Mouse (Mus musculus) liver, embryonic 11.5 days (tissue): Measurements from ENCODE around the gene Rpl34. TPM values are rescaled to one million over a fixed set of nuclear protein-coding genes. Genes with fewer than 3 reads are reported as not detected.

Experiments
- ATAC-seq: fragments of 200-750 bp; cut with Nextera tagmentation; replicated peaks from 2 replicates; pipeline ENCODE4 v1.8.0; 2017; ENCODE audit warnings: moderate number of reproducible peaks, mild to moderate bottlenecking, moderate TSS enrichment, moderate library complexity; ENCODE audit not compliant: low FRiP score
- DNase-seq: peaks from one replicate; pipeline ENCODE4 v3.0.0-alpha.2; 2017; ENCODE audit warnings: low spot score
- H3K27ac ChIP-seq: fragments of 300-500 bp; sonication (generic); 2 replicates; pipeline ENCODE4 v1.5.1; 2014; ENCODE audit warnings: mild to moderate bottlenecking, low read depth, low read length, control low read depth
- H3K27me3 ChIP-seq: fragments of 300-500 bp; sonication (generic); replicated peaks from 2 replicates; pipeline ENCODE4 v1.6.1; 2014; ENCODE audit warnings: low read length, mixed read lengths; ENCODE audit not compliant: control insufficient read depth, insufficient read depth
- H3K36me3 ChIP-seq: fragments of 300-500 bp; sonication (generic); 2 replicates; pipeline ENCODE4 v1.6.1; 2014; ENCODE audit warnings: mild to moderate bottlenecking, low read length, moderate library complexity, mixed read lengths; ENCODE audit not compliant: control insufficient read depth, insufficient read depth
- H3K4me1 ChIP-seq: fragments of 300-500 bp; sonication (generic); replicated peaks from 2 replicates; pipeline ENCODE4 v1.6.1; 2014; ENCODE audit warnings: low read length, mixed read lengths; ENCODE audit not compliant: control insufficient read depth, insufficient read depth
- H3K4me2 ChIP-seq: fragments of 300-500 bp; sonication (generic); 2 replicates; pipeline ENCODE4 v1.6.1; 2014; ENCODE audit warnings: mild to moderate bottlenecking, control low read depth, moderate library complexity
- H3K4me3 ChIP-seq: fragments of 300-500 bp; sonication (generic); 2 replicates; pipeline ENCODE4 v1.5.1; 2014; ENCODE audit warnings: low read depth, low read length, control low read depth
- H3K9ac ChIP-seq: fragments of 300-500 bp; sonication (generic); 2 replicates; pipeline ENCODE4 v1.6.1; 2014; ENCODE audit warnings: low read depth, low read length, control low read depth
- H3K9me3 ChIP-seq: fragments of 300-500 bp; sonication (generic); 2 replicates; pipeline ENCODE4 v1.6.1; 2016; ENCODE audit warnings: low read length, inconsistent platforms, mixed read lengths; ENCODE audit not compliant: control insufficient read depth
- WGBS: fragments of 180-500 bp; shearing (Covaris S2); extraction: QIAGEN DNeasy Blood & Tissue Kit; methylation state at CpG from one replicate; pipeline ENCODE4 v1.1.7; 2014; 5-methylcytosine and 5-hydroxymethylcytosine counted together
- polyA plus RNA-seq: library from polyadenylated mRNA; unstranded; fragments of >200 nt; fragmentation: Nextera tagmentation; extraction: Ambion mirVana; gene quantifications from 2 replicates; pipeline ENCODE4 v1.2.1, GENCODE M21; 2014

Rpl34 gene
- polyA plus RNA-seq, 1 experiment from 2014 or later: 1,138 TPM

- Histone ChIP-seq H3K9ac (no peak overlapping the region), H3K36me3 (peaks cover 33% of the 10 kb centered on the region), H3K27ac (no peak overlapping the region), H3K4me1 (no peaks in the 10 kb centered on the region), H3K4me2 (no peak overlapping the region), H3K4me3 (no peak overlapping the region), H3K9me3 (no peaks in the 10 kb centered on the region), H3K27me3 (no peaks in the 10 kb centered on the region)
- DNase-seq: no peak
- no peak for ATAC-seq
- WGBS: 85% methylated on average over 4 of the region's 4 CpGs
These were observed 32.6 kb downstream of the Rpl34 start for GRCm38 (mm10) chr3:130697622-130698021.

GRCm38 (mm10) chr3:130694705-130695104 is 35.5 kb downstream of the Rpl34 start:
- Histone ChIP-seq H3K4me1 (peaks cover 6% of the 10 kb centered on the region), H3K27me3 (no peaks in the 10 kb centered on the region), H3K9me3 (no peaks in the 10 kb centered on the region), H3K4me2 (no peak overlapping the region), H3K36me3 (peaks cover 26% of the 10 kb centered on the region), H3K4me3 (no peak overlapping the region), H3K27ac (no peak overlapping the region), H3K9ac (no peak overlapping the region)
- WGBS: 91% methylated on average over 7 of the region's 7 CpGs
- ATAC-seq: no peak
- DNase-seq: no peak

GRCm38 (mm10) chr3:130694041-130694593 is 36.1 kb downstream of the Rpl34 start:
- Histone ChIP-seq H3K4me1 (peaks cover 6% of the 10 kb centered on the region), H3K27ac (no peak overlapping the region), H3K4me3 (no peak overlapping the region), H3K9me3 (no peaks in the 10 kb centered on the region), H3K36me3 (peaks cover 23% of the 10 kb centered on the region), H3K27me3 (no peaks in the 10 kb centered on the region), H3K9ac (no peak overlapping the region), H3K4me2 (no peak overlapping the region)
- WGBS: 63% methylated on average over 9 of the region's 9 CpGs
- DNase-seq: no peak
- ATAC-seq: no peak

- H3K9me3 ChIP-seq: no peaks in the 10 kb centered on the region
- peak overlapping the region; percentile 71 for H3K4me2 ChIP-seq
- peaks cover 6% of the 10 kb centered on the region for H3K4me1 ChIP-seq
- 31% methylated on average over 12 of the region's 12 CpGs for WGBS
- DNase-seq (no peak), ATAC-seq (peak; percentile 10; the same call in 1 of the 2 replicates)
- no peaks in the 10 kb centered on the region for H3K27me3 ChIP-seq
- peak overlapping the region; percentile 80 for H3K27ac ChIP-seq
- H3K36me3 ChIP-seq: peaks cover 18% of the 10 kb centered on the region
- H3K9ac ChIP-seq: peak overlapping the region; percentile 71
- H3K4me3 ChIP-seq: peak overlapping the region; percentile 50
These were observed 38.5 kb downstream of the Rpl34 start for GRCm38 (mm10) chr3:130691596-130692170.

GRCm38 (mm10) chr3:130690834-130691595 is 39.2 kb downstream of the Rpl34 start:
- Histone ChIP-seq H3K9ac (peak overlapping the region; percentile 71), H3K36me3 (peaks cover 13% of the 10 kb centered on the region), H3K4me1 (peaks cover 6% of the 10 kb centered on the region), H3K27me3 (no peaks in the 10 kb centered on the region), H3K4me3 (peak overlapping the region; percentile 50), H3K9me3 (no peaks in the 10 kb centered on the region), H3K4me2 (peak overlapping the region; percentile 71), H3K27ac (peak overlapping the region; percentile 80)
- WGBS: 5% methylated on average over 20 of the region's 20 CpGs
- ATAC-seq (peak; percentile 86), DNase-seq (peak; percentile 70)

GRCm38 (mm10) chr3:130689630-130690029 is 40.6 kb downstream of the Rpl34 start:
- H3K27me3 ChIP-seq: no peaks in the 10 kb centered on the region
- peaks cover 6% of the 10 kb centered on the region for H3K4me1 ChIP-seq
- WGBS: 24% methylated on average over 12 of the region's 12 CpGs
- no peak overlapping the region for H3K4me3 ChIP-seq
- no peak overlapping the region for H3K27ac ChIP-seq
- DNase-seq (peak; percentile 59), ATAC-seq (no peak)
- no peak overlapping the region for H3K9ac ChIP-seq
- H3K9me3 ChIP-seq: no peaks in the 10 kb centered on the region
- peaks cover 2% of the 10 kb centered on the region; the same call in 1 of the 2 replicates for H3K36me3 ChIP-seq
- no peak overlapping the region for H3K4me2 ChIP-seq

GRCm38 (mm10) chr3:130687051-130687450 is 43.1 kb downstream of the Rpl34 start:
- H3K9me3 ChIP-seq: no peaks in the 10 kb centered on the region
- WGBS: 78% methylated on average over 1 of the region's 1 CpGs
- H3K4me1 ChIP-seq: peaks cover 6% of the 10 kb centered on the region
- H3K27me3 ChIP-seq: no peaks in the 10 kb centered on the region
- DNase-seq (no peak), ATAC-seq (no peak)
- H3K9ac ChIP-seq: no peak overlapping the region
- no peak overlapping the region for H3K27ac ChIP-seq
- no peak overlapping the region for H3K4me2 ChIP-seq
- H3K36me3 ChIP-seq: no peaks in the 10 kb centered on the region
- H3K4me3 ChIP-seq: no peak overlapping the region

GRCm38 (mm10) chr3:130685014-130685366 is 45.2 kb downstream of the Rpl34 start:
- H3K27me3 ChIP-seq: no peaks in the 10 kb centered on the region
- no peak overlapping the region for H3K27ac ChIP-seq
- no peak overlapping the region for H3K4me2 ChIP-seq
- H3K4me3 ChIP-seq: no peak overlapping the region
- DNase-seq (no peak), ATAC-seq (no peak)
- no peaks in the 10 kb centered on the region for H3K36me3 ChIP-seq
- H3K9ac ChIP-seq: no peak overlapping the region
- no peaks in the 10 kb centered on the region for H3K4me1 ChIP-seq
- H3K9me3 ChIP-seq: no peaks in the 10 kb centered on the region
- WGBS: 86% methylated on average over 8 of the region's 8 CpGs
